Comparison of ENCODE assay signal across 31 mouse cellular contexts in genomic region chrX:38816841-38817240, GRCm38 (mm10). TPM values are rescaled to one million over a fixed set of nuclear protein-coding genes. Genes with fewer than 3 reads are reported as not detected.
DNase-seq lines count a peak whose midpoint lies in the region; ATAC-seq and TF ChIP-seq lines count a peak whose summit lies in the region.
"Had no signal": no experiment of that assay in that cellular context is flagged by ENCODE, and none has a peak within 500 bp of the region (broad histone marks: within the 10 kb centered on the region; RNA-seq: fewer than 3 reads in every experiment).

No protein-coding gene starts in this region.

- no peak for ATAC-seq in embryonic facial prominence, embryonic 14.5 days (ENCODE audit: low read depth)
- ATAC-seq in erythroid progenitor cell, adult 5-6 weeks (replicated peaks; ENCODE audit: low FRiP score, poor library complexity, severe bottlenecking): no peak
- ATAC-seq: activated CD4-positive, CD25-positive, alpha-beta regulatory T cell, adult 4 months; intestine, embryonic 15.5 days; liver, postnatal 0 days; midbrain, embryonic 16.5 days had no signal

- H3K9ac ChIP-seq in embryonic facial prominence, embryonic 14.5 days (ENCODE audit: low read depth, low read length): no peak overlapping the region
- H3K9ac ChIP-seq: forebrain, embryonic 12.5 days; hindbrain, embryonic 14.5 days; intestine, embryonic 15.5 days; kidney, embryonic 15.5 days; limb, embryonic 12.5 days; liver, postnatal 0 days had no signal

- no peaks in the 10 kb centered on the region for H3K9me3 ChIP-seq in embryonic facial prominence, embryonic 14.5 days (ENCODE audit: control insufficient read depth, low read length)
- no peaks in the 10 kb centered on the region for H3K9me3 ChIP-seq in embryonic facial prominence, embryonic 10.5 days
- H3K9me3 ChIP-seq: forebrain, embryonic 12.5 days; heart, embryonic 10.5 days; intestine, embryonic 15.5 days; kidney, embryonic 15.5 days; limb, embryonic 12.5 days had no signal

- H3K4me1 ChIP-seq in embryonic facial prominence, embryonic 14.5 days (ENCODE audit: control insufficient read depth, insufficient read depth, low read length): no peaks in the 10 kb centered on the region
- H3K4me1 ChIP-seq in embryonic facial prominence, embryonic 10.5 days: no peaks in the 10 kb centered on the region
- H3K4me1 ChIP-seq: forebrain, embryonic 12.5 days; heart, embryonic 10.5 days; intestine, embryonic 15.5 days; kidney, embryonic 15.5 days; limb, embryonic 12.5 days had no signal

- no peaks in the 10 kb centered on the region for H3K27me3 ChIP-seq in embryonic facial prominence, embryonic 14.5 days (replicated peaks; ENCODE audit: control insufficient read depth, insufficient read depth, low read length)
- no peaks in the 10 kb centered on the region for H3K27me3 ChIP-seq in embryonic facial prominence, embryonic 10.5 days (replicated peaks; ENCODE audit: low read depth, poor library complexity, severe bottlenecking)
- H3K27me3 ChIP-seq: forebrain, embryonic 12.5 days; intestine, embryonic 15.5 days; kidney, embryonic 15.5 days; limb, embryonic 12.5 days had no signal

- H3K4me3 ChIP-seq in embryonic facial prominence, embryonic 14.5 days (ENCODE audit: low read depth, low read length): no peak overlapping the region
- no peak overlapping the region for H3K4me3 ChIP-seq in embryonic facial prominence, embryonic 10.5 days
- no peak overlapping the region for H3K4me3 ChIP-seq in layer of hippocampus, adult 2 months
- H3K4me3 ChIP-seq: forebrain, embryonic 12.5 days; heart, embryonic 10.5 days; intestine, embryonic 15.5 days; kidney, embryonic 15.5 days; limb, embryonic 12.5 days had no signal

- H3K27ac ChIP-seq in embryonic facial prominence, embryonic 14.5 days (replicated peaks; ENCODE audit: low read depth, low read length): no peak overlapping the region
- no peak overlapping the region for H3K27ac ChIP-seq in embryonic facial prominence, embryonic 10.5 days (replicated peaks)
- peak overlapping the region; percentile 57; the same call in 1 of the 2 replicates for H3K27ac ChIP-seq in layer of hippocampus, adult 2 months
- H3K27ac ChIP-seq: forebrain, embryonic 12.5 days; heart, embryonic 10.5 days; hindbrain, embryonic 14.5 days; intestine, embryonic 15.5 days; kidney, embryonic 15.5 days; limb, embryonic 12.5 days; macrophage had no signal

- H3K36me3 ChIP-seq in embryonic facial prominence, embryonic 14.5 days (ENCODE audit: control insufficient read depth, insufficient read depth, low read length): no peaks in the 10 kb centered on the region
- H3K36me3 ChIP-seq in embryonic facial prominence, embryonic 10.5 days (replicated peaks): no peaks in the 10 kb centered on the region
- H3K36me3 ChIP-seq: forebrain, embryonic 12.5 days; heart, embryonic 10.5 days; intestine, embryonic 15.5 days; kidney, embryonic 15.5 days; limb, embryonic 12.5 days had no signal

- no peak for TF ChIP-seq CTCF in layer of hippocampus, adult 2 months (conservative IDR thresholded peaks at IDR 0.05)

- 43% methylated on average over 3 of the region's 3 CpGs for WGBS in embryonic facial prominence, embryonic 14.5 days
- WGBS in embryonic facial prominence, embryonic 10.5 days: 78% methylated on average over 3 of the region's 3 CpGs

- DNase-seq in embryonic facial prominence, embryonic 14.5 days (ENCODE audit: low spot score): peak; percentile 10
- DNase-seq in embryonic facial prominence, embryonic 10.5 days (ENCODE audit: low spot score): no peak
- no peak for DNase-seq in layer of hippocampus, adult 2 months (ENCODE audit: low spot score in 2 of 2)
- no peak for DNase-seq in layer of hippocampus, adult 9-10 months (ENCODE audit: low spot score)
- DNase-seq in right cerebral cortex, adult 18-20 months: peak; percentile 4
- no peak for DNase-seq in right cerebral cortex, postnatal 36 days (ENCODE audit: low spot score in 2 of 2)
- DNase-seq: adrenal gland, postnatal 10 days; cerebellum, adult 8-10 months; heart, postnatal 4 days; liver, postnatal 0 days; thymus, adult 18-20 months; thymus, postnatal 4 days had no signal

- H3K4me2 ChIP-seq in embryonic facial prominence, embryonic 14.5 days (ENCODE audit: low read depth, low read length): no peak overlapping the region
- H3K4me2 ChIP-seq: forebrain, embryonic 12.5 days; hindbrain, embryonic 14.5 days; intestine, embryonic 15.5 days; kidney, embryonic 15.5 days; limb, embryonic 12.5 days; liver, embryonic 11.5 days had no signal

RNA-seq across cellular contexts. Expression of gene 6030498E09Rik, which starts 44.4 kb away (rescaled TPM):
- not detected in 2 replicates for polyA plus RNA-seq in embryonic facial prominence, embryonic 14.5 days (2014; fragmentation: Nextera tagmentation; extraction: Ambion mirVana)
- not detected in 2 replicates for polyA plus RNA-seq in embryonic facial prominence, embryonic 10.5 days (2016; fragmentation: Nextera tagmentation; extraction: Ambion mirVana)
- total RNA-seq in layer of hippocampus, adult 2 months (2021): not detected
- not detected in 2 replicates for total RNA-seq in erythroid progenitor cell, adult 5-6 weeks (2015; ENCODE audit: low replicate concordance)
- not detected in 2 replicates for total RNA-seq in erythroid progenitor cell, adult 5-6 weeks (2017; ENCODE audit: low replicate concordance)
- total RNA-seq: adrenal gland, postnatal 10 days; ES-E14; gastrocnemius, adult 8-10 months; layer of hippocampus, postnatal 25 days; left cerebral cortex, postnatal 14 days had no signal
- polyA plus RNA-seq: activated CD4-positive, CD25-positive, alpha-beta regulatory T cell, adult 4 months; embryonic facial prominence, embryonic 11.5 days; frontal cortex, adult 2 months; gonadal fat pad, adult 2 months; hindbrain, embryonic 14.5 days; kidney, embryonic 15.5 days; limb, embryonic 12.5 days; macrophage; midbrain, embryonic 16.5 days; stomach, embryonic 16.5 days had no signal

Comparison
In these comparisons a context has a peak if more than half of its experiments do, and no peak if none do; other contexts are left out.
1. DNase-seq: peak in embryonic facial prominence, embryonic 14.5 days (single experiment) and right cerebral cortex, adult 18-20 months (single experiment); none in embryonic facial prominence, embryonic 10.5 days (single experiment), layer of hippocampus, adult 2 months (0 of 2), layer of hippocampus, adult 9-10 months (single experiment) and right cerebral cortex, postnatal 36 days (0 of 2).